Mouse (Mus musculus): ENCODE data around the gene Olfr1366. TPM values are rescaled to one million over a fixed set of nuclear protein-coding genes. Genes with fewer than 3 reads are reported as not detected.
"Not testable (repeated sequence)": the region's sequence is repeated elsewhere in the genome, so short reads cannot be mapped to it uniquely, and the experiment has no call there.

The Olfr1366 gene
- 0.11 and 0.21 TPM in 2 replicates for polyA plus RNA-seq (2016; fragmentation: Nextera tagmentation; extraction: Ambion mirVana)

GRCm38 (mm10) chr13:21542708-21543107 lies at the start of gene Olfr1366:
Olfr1366 (minus strand) TSS chr13:21542808.
- DNase-seq (ENCODE audit: low spot score) = no peak
- no peaks in the 10 kb centered on the region for H3K27me3 ChIP-seq (replicated peaks; ENCODE audit: low read depth, poor library complexity, severe bottlenecking)
- H3K36me3 ChIP-seq (replicated peaks) = no peaks in the 10 kb centered on the region
- 80% methylated on average over 1 of the region's 1 CpGs for WGBS
- H3K4me1 ChIP-seq = no peaks in the 10 kb centered on the region
- H3K9me3 ChIP-seq = no peaks in the 10 kb centered on the region
- no peak within 1 kb of the TSS for H3K27ac ChIP-seq (replicated peaks)
- H3K4me3 ChIP-seq = no peak within 1 kb of the TSS

GRCm38 (mm10) chr13:21591618-21592017 lies 49.0 kb upstream of the Olfr1366 start:
- Histone ChIP-seq H3K4me3 (no peak overlapping the region), H3K4me1 (no peaks in the 10 kb centered on the region), H3K9me3 (peaks cover 7% of the 10 kb centered on the region; the same call in 1 of the 2 replicates), H3K27ac (replicated peaks) (no peak overlapping the region), H3K27me3 (replicated peaks; ENCODE audit: low read depth, poor library complexity, severe bottlenecking) (no peaks in the 10 kb centered on the region), H3K36me3 (replicated peaks) (no peaks in the 10 kb centered on the region)
- no peak for DNase-seq (ENCODE audit: low spot score)
- WGBS = 70% methylated on average over 2 of the region's 2 CpGs

- Histone ChIP-seq H3K36me3 (replicated peaks) (no peaks in the 10 kb centered on the region), H3K4me3 (no peak within 1 kb of the TSS), H3K27me3 (replicated peaks; ENCODE audit: low read depth, poor library complexity, severe bottlenecking) (no peaks in the 10 kb centered on the region), H3K4me1 (no peaks in the 10 kb centered on the region), H3K27ac (replicated peaks) (no peak within 1 kb of the TSS), H3K9me3 (no peaks in the 10 kb centered on the region)
- DNase-seq (ENCODE audit: low spot score) = no peak
- 89% methylated on average over 2 of the region's 2 CpGs for WGBS
These were observed 39.1 kb upstream of the Olfr1366 start, which contains the start of gene Olfr1364 for GRCm38 (mm10) chr13:21581659-21582058. Olfr1364 (minus strand) TSS chr13:21581759.

- no peak for DNase-seq (ENCODE audit: low spot score)
- no peaks in the 10 kb centered on the region for H3K36me3 ChIP-seq (replicated peaks)
- no peak within 1 kb of the TSS for H3K4me3 ChIP-seq
- H3K27me3 ChIP-seq (replicated peaks; ENCODE audit: low read depth, poor library complexity, severe bottlenecking) = no peaks in the 10 kb centered on the region
- H3K4me1 ChIP-seq = no peaks in the 10 kb centered on the region
- H3K27ac ChIP-seq (replicated peaks) = no peak within 1 kb of the TSS
- WGBS = 49% methylated on average over 1 of the region's 1 CpGs
- H3K9me3 ChIP-seq = no peaks in the 10 kb centered on the region
These were observed 17.2 kb upstream of the Olfr1366 start, which contains the start of gene Olfr1535 for GRCm38 (mm10) chr13:21559793-21560192. Olfr1535 (minus strand) TSS chr13:21559893.

GRCm38 (mm10) chr13:21550416-21551110 lies 8.0 kb upstream of the Olfr1366 start:
- H3K4me1 ChIP-seq = no peaks in the 10 kb centered on the region
- H3K9me3 ChIP-seq = no peaks in the 10 kb centered on the region
- WGBS = 71% methylated on average over 3 of the region's 3 CpGs
- no peak for DNase-seq (ENCODE audit: low spot score)
- no peak overlapping the region for H3K4me3 ChIP-seq
- no peaks in the 10 kb centered on the region for H3K36me3 ChIP-seq (replicated peaks)
- H3K27me3 ChIP-seq (replicated peaks; ENCODE audit: low read depth, poor library complexity, severe bottlenecking) = no peaks in the 10 kb centered on the region
- H3K27ac ChIP-seq (replicated peaks) = no peak overlapping the region

- no peaks in the 10 kb centered on the region for H3K27me3 ChIP-seq (replicated peaks; ENCODE audit: low read depth, poor library complexity, severe bottlenecking)
- no peaks in the 10 kb centered on the region for H3K9me3 ChIP-seq
- WGBS = 93% methylated on average over 3 of the region's 3 CpGs
- no peak overlapping the region for H3K4me3 ChIP-seq
- no peaks in the 10 kb centered on the region for H3K36me3 ChIP-seq (replicated peaks)
- DNase-seq (ENCODE audit: low spot score) = no peak
- H3K4me1 ChIP-seq = no peaks in the 10 kb centered on the region
- no peak overlapping the region for H3K27ac ChIP-seq (replicated peaks)
These were observed 6.9 kb upstream of the Olfr1366 start for GRCm38 (mm10) chr13:21549487-21549886.

GRCm38 (mm10) chr13:21530781-21531201 lies 11.8 kb downstream of the Olfr1366 start, which contains the start of gene Zkscan8:
Zkscan8 (minus strand) TSS chr13:21531120.
- under 1% methylated on average over 39 of the region's 39 CpGs for WGBS
- H3K4me3 ChIP-seq = peak within 1 kb of the TSS; percentile 90
- H3K9me3 ChIP-seq = no peaks in the 10 kb centered on the region
- peaks cover 12% of the 10 kb centered on the region for H3K36me3 ChIP-seq (replicated peaks)
- peak within 1 kb of the TSS; percentile 100 for H3K27ac ChIP-seq (replicated peaks)
- peaks cover 10% of the 10 kb centered on the region; the same call in 1 of the 2 replicates for H3K4me1 ChIP-seq
- H3K27me3 ChIP-seq (replicated peaks; ENCODE audit: low read depth, poor library complexity, severe bottlenecking) = no peaks in the 10 kb centered on the region
- peak; percentile 91 for DNase-seq (ENCODE audit: low spot score)

GRCm38 (mm10) chr13:21530136-21530535 lies 12.5 kb downstream of the Olfr1366 start:
- Histone ChIP-seq H3K4me1 (peaks cover 10% of the 10 kb centered on the region; the same call in 1 of the 2 replicates), H3K36me3 (replicated peaks) (peaks cover 19% of the 10 kb centered on the region), H3K27me3 (replicated peaks; ENCODE audit: low read depth, poor library complexity, severe bottlenecking) (no peaks in the 10 kb centered on the region), H3K4me3 (peak overlapping the region; percentile 90), H3K9me3 (no peaks in the 10 kb centered on the region), H3K27ac (replicated peaks) (peak overlapping the region; percentile 100)
- no peak for DNase-seq (ENCODE audit: low spot score)
- WGBS = 53% methylated on average over 7 of the region's 7 CpGs

- WGBS = under 1% methylated on average over 21 of the region's 21 CpGs
These were observed 36.4 kb downstream of the Olfr1366 start for GRCm38 (mm10) chr13:21506221-21506649.

GRCm38 (mm10) chr13:21502296-21502695 lies 40.3 kb downstream of the Olfr1366 start:
- 91% methylated on average over 5 of the region's 5 CpGs for WGBS
- H3K4me1 ChIP-seq = peaks cover 4% of the 10 kb centered on the region; the same call in 1 of the 2 replicates
- H3K4me3 ChIP-seq = no peak overlapping the region
- H3K9me3 ChIP-seq = no peaks in the 10 kb centered on the region
- DNase-seq (ENCODE audit: low spot score) = no peak
- H3K36me3 ChIP-seq (replicated peaks) = no peaks in the 10 kb centered on the region
- no peak overlapping the region for H3K27ac ChIP-seq (replicated peaks)
- H3K27me3 ChIP-seq (replicated peaks; ENCODE audit: low read depth, poor library complexity, severe bottlenecking) = no peaks in the 10 kb centered on the region

More at GRCm38 (mm10) chr13:21506221-21506649, 36.4 kb downstream of the Olfr1366 start:
- H3K9me3 ChIP-seq = no peaks in the 10 kb centered on the region
- DNase-seq (ENCODE audit: low spot score) = peak; percentile 91
- peaks cover 4% of the 10 kb centered on the region; the same call in 1 of the 2 replicates for H3K4me1 ChIP-seq
- no peaks in the 10 kb centered on the region for H3K27me3 ChIP-seq (replicated peaks; ENCODE audit: low read depth, poor library complexity, severe bottlenecking)
- H3K27ac ChIP-seq (replicated peaks) = peak overlapping the region; percentile 91
- peak overlapping the region; percentile 71 for H3K4me3 ChIP-seq
- H3K36me3 ChIP-seq (replicated peaks) = no peaks in the 10 kb centered on the region

- DNase-seq (ENCODE audit: low spot score); H3K9me3 ChIP-seq; H3K36me3 ChIP-seq (replicated peaks); H3K4me3 ChIP-seq; H3K4me1 ChIP-seq; H3K27me3 ChIP-seq (replicated peaks; ENCODE audit: low read depth, poor library complexity, severe bottlenecking); H3K27ac ChIP-seq (replicated peaks): not testable (repeated sequence)
- WGBS = 93% methylated on average over 17 of the region's 17 CpGs
These were observed 41.4 kb downstream of the Olfr1366 start, which contains the start of gene Gm11273 for GRCm38 (mm10) chr13:21501182-21501581. Gm11273 (minus strand) TSS chr13:21501418.

GRCm38 (mm10) chr13:21495080-21495479 lies 47.5 kb downstream of the Olfr1366 start, which contains the start of gene AK157302:
AK157302 (plus strand) TSS chr13:21495223.
- H3K4me3 ChIP-seq = no peak within 1 kb of the TSS
- H3K36me3 ChIP-seq (replicated peaks) = no peaks in the 10 kb centered on the region
- 94% methylated on average over 21 of the region's 21 CpGs for WGBS
- DNase-seq (ENCODE audit: low spot score) = no peak
- H3K27ac ChIP-seq (replicated peaks) = no peak within 1 kb of the TSS
- H3K27me3 ChIP-seq (replicated peaks; ENCODE audit: low read depth, poor library complexity, severe bottlenecking) = no peaks in the 10 kb centered on the region
- no peaks in the 10 kb centered on the region for H3K9me3 ChIP-seq
- no peaks in the 10 kb centered on the region for H3K4me1 ChIP-seq

- Histone ChIP-seq H3K4me3 (no peak overlapping the region), H3K27me3 (replicated peaks; ENCODE audit: low read depth, poor library complexity, severe bottlenecking) (no peaks in the 10 kb centered on the region), H3K36me3 (replicated peaks) (no peaks in the 10 kb centered on the region), H3K9me3 (no peaks in the 10 kb centered on the region), H3K4me1 (no peaks in the 10 kb centered on the region), H3K27ac (replicated peaks) (no peak overlapping the region)
- 94% methylated on average over 5 of the region's 5 CpGs for WGBS
- no peak for DNase-seq (ENCODE audit: low spot score)
These were observed 49.8 kb downstream of the Olfr1366 start for GRCm38 (mm10) chr13:21492847-21493246.
